Mouse (Mus musculus): ENCODE measurements at regions not wholly inside any gene's neighbourhood (a gene's known extent, or its start where the extent isn't known, plus 50 kb on each side); places are given as distances from the start of the nearest gene placed in this dataset.
"Not testable (repeated sequence)": the region's sequence is repeated elsewhere in the genome, so short reads cannot be mapped to it uniquely, and the experiment has no call there.

GRCm38 (mm10) chr12:11754184-11754907 is 298.5 kb downstream of the Rad51ap2 start:
- TF ChIP-seq CTCF (IDR thresholded peaks at IDR 0.05; ENCODE audit: low read depth), result no peak
- Histone ChIP-seq H3K27me3 (ENCODE audit: insufficient read depth, low read length) (no peaks in the 10 kb centered on the region), H3K9me3 (ENCODE audit: low read depth, low read length) (no peaks in the 10 kb centered on the region), H3K27ac (ENCODE audit: low read depth) (no peak overlapping the region), H3K4me2 (no peak overlapping the region), H3K4me1 (ENCODE audit: insufficient read depth) (no peaks in the 10 kb centered on the region), H3K36me3 (ENCODE audit: insufficient read depth) (no peaks in the 10 kb centered on the region), H3K9ac (no peak overlapping the region), H3K4me3 (ENCODE audit: low read depth, low read length) (no peak overlapping the region)
- ATAC-seq (ENCODE audit: insufficient read depth), result no peak
- no peak for DNase-seq

GRCm38 (mm10) chr12:11802326-11802725 is 346.4 kb downstream of the Rad51ap2 start:
- no peak overlapping the region for H3K4me2 ChIP-seq
- H3K9ac ChIP-seq, result no peak overlapping the region
- no peak overlapping the region for H3K4me3 ChIP-seq (ENCODE audit: low read depth, low read length)
- no peaks in the 10 kb centered on the region for H3K36me3 ChIP-seq (ENCODE audit: insufficient read depth)
- H3K27ac ChIP-seq (ENCODE audit: low read depth), result no peak overlapping the region
- 72% methylated on average over 2 of the region's 2 CpGs for WGBS
- H3K27me3 ChIP-seq (ENCODE audit: insufficient read depth, low read length), result no peaks in the 10 kb centered on the region
- no peaks in the 10 kb centered on the region for H3K4me1 ChIP-seq (ENCODE audit: insufficient read depth)
- H3K9me3 ChIP-seq (ENCODE audit: low read depth, low read length), result no peaks in the 10 kb centered on the region
- no peak for DNase-seq
- no peak for TF ChIP-seq CTCF (IDR thresholded peaks at IDR 0.05; ENCODE audit: low read depth)
- ATAC-seq (ENCODE audit: insufficient read depth), result no peak

DNA sequence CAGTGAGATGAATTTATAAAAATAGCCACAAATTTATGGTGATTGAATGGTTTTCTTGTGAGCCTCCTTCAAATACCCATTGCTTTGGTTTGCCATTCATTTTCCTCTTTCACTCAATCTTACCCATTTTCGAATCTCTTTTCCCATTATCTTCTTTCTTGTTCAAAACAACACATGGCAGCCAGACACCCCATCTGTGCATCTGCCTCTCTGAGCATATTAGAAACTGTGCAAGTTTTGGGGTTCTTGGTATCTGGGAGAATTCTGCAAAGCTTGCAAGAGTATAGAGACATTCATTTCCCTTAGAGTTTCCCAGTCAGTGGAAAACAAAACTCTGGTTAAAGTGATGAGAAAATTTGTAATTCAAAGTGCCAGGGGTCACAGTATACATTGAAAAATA is 347.3 kb downstream of the Rad51ap2 start:
- H3K4me2 ChIP-seq, result no peak overlapping the region
- DNase-seq (no peak), ATAC-seq (ENCODE audit: insufficient read depth) (no peak)
- H3K4me1 ChIP-seq (ENCODE audit: insufficient read depth), result no peaks in the 10 kb centered on the region
- no peak overlapping the region for H3K27ac ChIP-seq (ENCODE audit: low read depth)
- no peak overlapping the region for H3K9ac ChIP-seq
- 60% methylated on average over 1 of the region's 1 CpGs for WGBS
- H3K27me3 ChIP-seq (ENCODE audit: insufficient read depth, low read length), result no peaks in the 10 kb centered on the region
- H3K36me3 ChIP-seq (ENCODE audit: insufficient read depth), result no peaks in the 10 kb centered on the region
- H3K9me3 ChIP-seq (ENCODE audit: low read depth, low read length), result no peaks in the 10 kb centered on the region
- TF ChIP-seq CTCF (IDR thresholded peaks at IDR 0.05; ENCODE audit: low read depth), result no peak
- no peak overlapping the region for H3K4me3 ChIP-seq (ENCODE audit: low read depth, low read length)

- no peak overlapping the region for H3K4me2 ChIP-seq
- ATAC-seq (ENCODE audit: insufficient read depth) (no peak), DNase-seq (no peak)
- H3K4me3 ChIP-seq (ENCODE audit: low read depth, low read length), result no peak overlapping the region
- no peaks in the 10 kb centered on the region for H3K27me3 ChIP-seq (ENCODE audit: insufficient read depth, low read length)
- H3K9me3 ChIP-seq (ENCODE audit: low read depth, low read length), result no peaks in the 10 kb centered on the region
- H3K27ac ChIP-seq (ENCODE audit: low read depth), result no peak overlapping the region
- no peaks in the 10 kb centered on the region for H3K36me3 ChIP-seq (ENCODE audit: insufficient read depth)
- no peaks in the 10 kb centered on the region for H3K4me1 ChIP-seq (ENCODE audit: insufficient read depth)
- no peak overlapping the region for H3K9ac ChIP-seq
- no peak for TF ChIP-seq CTCF (IDR thresholded peaks at IDR 0.05; ENCODE audit: low read depth)
Measured at GRCm38 (mm10) chr12:11829701-11830100, 373.8 kb downstream of the Rad51ap2 start.

GRCm38 (mm10) chr12:11831292-11831691 is 375.4 kb downstream of the Rad51ap2 start:
- Histone ChIP-seq H3K4me2 (no peak overlapping the region), H3K27ac (ENCODE audit: low read depth) (no peak overlapping the region), H3K36me3 (ENCODE audit: insufficient read depth) (no peaks in the 10 kb centered on the region), H3K27me3 (ENCODE audit: insufficient read depth, low read length) (no peaks in the 10 kb centered on the region), H3K9ac (no peak overlapping the region), H3K4me3 (ENCODE audit: low read depth, low read length) (no peak overlapping the region), H3K9me3 (ENCODE audit: low read depth, low read length) (no peaks in the 10 kb centered on the region), H3K4me1 (ENCODE audit: insufficient read depth) (no peaks in the 10 kb centered on the region)
- DNase-seq, result no peak
- 53% methylated on average over 5 of the region's 5 CpGs for WGBS
- ATAC-seq (ENCODE audit: insufficient read depth), result no peak
- no peak for TF ChIP-seq CTCF (IDR thresholded peaks at IDR 0.05; ENCODE audit: low read depth)

DNA sequence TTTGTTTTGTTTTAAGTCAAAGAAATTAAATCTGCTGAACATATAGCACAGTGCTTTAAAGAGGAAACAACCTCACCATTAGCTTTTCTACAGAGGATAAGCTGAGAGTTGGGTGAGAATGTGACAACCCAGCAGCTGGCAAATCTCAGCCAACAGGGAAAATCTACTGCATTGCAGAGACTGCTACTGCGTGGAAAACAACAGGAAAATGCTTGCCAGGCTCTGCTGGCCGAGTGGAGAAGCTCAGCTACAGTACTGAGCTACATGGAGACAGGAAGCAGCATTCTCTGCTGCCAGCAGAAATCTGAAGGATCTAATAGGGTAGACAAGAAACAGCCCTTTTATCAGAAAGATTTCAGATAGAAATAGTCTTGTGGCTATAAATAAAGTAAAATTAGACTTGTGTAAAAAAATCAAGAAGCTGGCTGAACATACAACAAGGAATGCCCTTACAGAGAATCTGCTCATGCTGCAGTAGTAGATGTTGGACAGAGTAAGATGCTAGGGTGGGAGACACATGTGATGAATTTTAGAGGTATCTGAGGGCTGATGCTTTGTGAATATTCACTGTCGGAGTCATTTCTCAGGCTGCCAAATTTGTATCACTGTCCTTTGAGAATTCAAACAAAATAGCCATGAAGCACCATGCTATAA is 382.1 kb downstream of the Rad51ap2 start:
- Histone ChIP-seq H3K27ac (ENCODE audit: low read depth) (0 out of 2 replicates have a peak overlapping the region, but pooled peaks have one; percentile 1), H3K4me1 (ENCODE audit: insufficient read depth) (no peaks in the 10 kb centered on the region), H3K9me3 (ENCODE audit: low read depth, low read length) (no peaks in the 10 kb centered on the region), H3K36me3 (ENCODE audit: insufficient read depth) (no peaks in the 10 kb centered on the region), H3K27me3 (ENCODE audit: insufficient read depth, low read length) (no peaks in the 10 kb centered on the region), H3K4me2 (no peak overlapping the region), H3K4me3 (ENCODE audit: low read depth, low read length) (no peak overlapping the region), H3K9ac (no peak overlapping the region)
- ATAC-seq (ENCODE audit: insufficient read depth) (peak; percentile 99), DNase-seq (peak; percentile 95)
- TF ChIP-seq CTCF (IDR thresholded peaks at IDR 0.05; ENCODE audit: low read depth), result peak; percentile 45; the same call in 1 of the 2 replicates
- 28% methylated on average over 3 of the region's 3 CpGs for WGBS

GRCm38 (mm10) chr12:11851034-11851433 is 395.2 kb downstream of the Rad51ap2 start:
- no peak for TF ChIP-seq CTCF (IDR thresholded peaks at IDR 0.05; ENCODE audit: low read depth)
- Histone ChIP-seq H3K9ac (no peak overlapping the region), H3K4me1 (ENCODE audit: insufficient read depth) (no peaks in the 10 kb centered on the region), H3K27ac (ENCODE audit: low read depth) (no peak overlapping the region), H3K36me3 (ENCODE audit: insufficient read depth) (no peaks in the 10 kb centered on the region), H3K4me3 (ENCODE audit: low read depth, low read length) (no peak overlapping the region), H3K9me3 (ENCODE audit: low read depth, low read length) (no peaks in the 10 kb centered on the region), H3K27me3 (ENCODE audit: insufficient read depth, low read length) (no peaks in the 10 kb centered on the region), H3K4me2 (no peak overlapping the region)
- DNase-seq (peak; percentile 21), ATAC-seq (ENCODE audit: insufficient read depth) (no peak)
- 26% methylated on average over 3 of the region's 3 CpGs for WGBS

GRCm38 (mm10) chr12:11881809-11882208 is 380.1 kb upstream of the Fam49a start:
- not testable (repeated sequence) for ATAC-seq (ENCODE audit: insufficient read depth); H3K27ac ChIP-seq (ENCODE audit: low read depth); H3K4me3 ChIP-seq (ENCODE audit: low read depth, low read length); H3K36me3 ChIP-seq (ENCODE audit: insufficient read depth); H3K9ac ChIP-seq; DNase-seq; H3K9me3 ChIP-seq (ENCODE audit: low read depth, low read length); H3K27me3 ChIP-seq (ENCODE audit: insufficient read depth, low read length); H3K4me2 ChIP-seq; H3K4me1 ChIP-seq (ENCODE audit: insufficient read depth)
- 89% methylated on average over 11 of the region's 11 CpGs for WGBS
